Mouse (Mus musculus) adipose tissue, adult 10 weeks (tissue): Measurements from ENCODE around the gene Pard3. TPM values are rescaled to one million over a fixed set of nuclear protein-coding genes. Genes with fewer than 3 reads are reported as not detected.

ENCODE experiments used
- polyA plus RNA-seq: library from polyadenylated mRNA; stranded (reverse); fragments of 350-450 nt; fragmentation: Illumina TruSeq; extraction: RNeasy Lipid Tissue Mini Kit (QIAGEN cat#74804); gene quantifications from one replicate; pipeline ENCODE4 v1.2.3, GENCODE M21; 2014; ENCODE audit warnings: low read depth, low replicate concordance

Gene Pard3
- polyA plus RNA-seq, result 17.9 TPM

GRCm38 (mm10) chr8:127063551-127064360 lies at the start of gene Pard3:
Gene Pard3, plus strand, starts transcription at chr8:127063893.

Other genes starting within 250 kb of the Pard3 start
- 93.2 TPM for gene Tomm20, start 118.0 kb upstream of the Pard3 start, polyA plus RNA-seq
- 12.0 TPM for gene Rbm34, start 92.8 kb upstream of the Pard3 start, polyA plus RNA-seq